Mouse (Mus musculus) embryo, embryonic 10 days (tissue): ENCODE data around the gene Cort.
"Not testable (repeated sequence)": the region's sequence is repeated elsewhere in the genome, so short reads cannot be mapped to it uniquely, and the experiment has no call there.

ENCODE experiments used
- DNase-seq: peaks from one replicate; pipeline ENCODE4 v3.0.0-alpha.2; 2015; ENCODE audit warnings: low spot score

The Cort gene

DNA sequence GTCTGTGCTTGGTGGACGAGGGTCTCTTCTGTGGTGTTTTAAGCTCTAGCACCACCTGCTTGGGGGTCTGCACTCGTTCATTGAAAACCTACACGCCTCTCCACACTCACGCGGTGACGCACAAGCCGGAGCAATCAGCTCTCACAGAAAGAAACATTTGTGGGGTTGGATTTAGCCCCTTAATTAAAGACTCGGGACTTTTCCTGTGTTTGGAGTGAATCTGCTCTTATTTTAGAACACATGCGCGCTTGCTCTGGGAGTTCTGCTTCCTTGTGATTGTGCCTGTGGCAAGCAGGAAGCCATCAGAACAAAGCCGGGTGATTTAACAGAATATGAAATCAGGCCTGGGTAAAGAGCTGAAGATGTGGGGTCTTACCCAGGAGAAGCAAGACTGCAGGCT, at the start of gene Cort:
TSS of gene Cort (minus strand) at position 101 of the 400 bp plus-strand sequence.
- no peak for DNase-seq

DNA sequence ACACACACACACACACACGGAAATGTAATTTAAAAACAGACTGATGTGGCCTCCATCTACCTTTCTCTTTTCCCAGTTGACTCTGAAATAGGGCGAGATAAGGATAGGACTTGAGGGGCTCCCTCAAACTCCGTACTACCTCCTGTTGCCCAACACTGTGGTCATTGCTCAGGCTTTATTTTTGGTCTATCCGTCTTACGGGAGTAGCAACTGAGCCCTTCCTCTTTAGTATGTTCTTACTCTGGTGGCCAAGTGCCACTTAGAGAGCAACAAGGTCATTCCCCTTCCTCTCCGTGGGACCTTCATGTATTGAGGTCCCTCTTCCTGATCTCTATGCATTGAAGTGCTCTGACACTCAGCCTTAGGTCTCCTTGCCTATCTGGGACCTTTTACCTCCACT, 47.1 kb upstream of the Cort start:
- DNase-seq: no peak

DNA sequence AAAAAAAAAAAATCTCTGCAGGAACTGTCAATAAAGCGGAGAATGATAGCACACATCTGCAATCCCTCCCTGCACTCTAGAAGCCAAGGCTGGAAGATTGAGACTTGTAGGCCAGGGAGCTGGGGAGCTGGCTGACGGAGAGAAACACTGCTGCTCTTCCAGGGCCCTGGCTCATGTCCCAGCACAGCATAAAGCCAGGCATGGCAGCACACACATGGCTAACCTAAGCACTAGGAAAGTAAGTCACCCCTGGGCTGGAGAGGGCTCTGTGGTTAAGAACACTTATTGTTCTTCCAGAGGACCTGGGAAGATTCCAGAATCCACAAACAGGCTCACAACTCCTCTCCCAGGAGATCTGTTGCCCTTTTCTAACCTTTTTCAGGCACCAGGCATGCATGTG, 46.1 kb upstream of the Cort start:
- DNase-seq: no peak

DNA sequence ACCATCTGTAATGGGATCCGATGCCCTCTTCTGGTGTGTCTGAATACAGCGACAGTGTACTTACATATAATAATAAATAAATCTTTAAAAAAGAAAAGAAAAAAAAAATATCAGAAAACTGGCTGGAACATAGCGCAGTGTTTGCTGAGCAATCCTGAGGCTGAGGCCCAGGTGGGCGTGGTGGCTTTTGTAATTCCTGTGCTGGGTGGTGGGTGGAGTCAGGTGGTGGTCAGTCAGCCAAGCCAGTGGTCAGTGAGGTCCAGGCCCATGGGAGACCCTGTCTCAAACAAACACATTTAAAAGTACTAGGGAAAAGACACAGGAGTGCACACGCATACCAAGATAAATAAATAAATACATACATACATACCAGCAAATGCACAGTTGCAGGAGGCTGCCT, 45.5 kb upstream of the Cort start:
- DNase-seq: no peak

DNA sequence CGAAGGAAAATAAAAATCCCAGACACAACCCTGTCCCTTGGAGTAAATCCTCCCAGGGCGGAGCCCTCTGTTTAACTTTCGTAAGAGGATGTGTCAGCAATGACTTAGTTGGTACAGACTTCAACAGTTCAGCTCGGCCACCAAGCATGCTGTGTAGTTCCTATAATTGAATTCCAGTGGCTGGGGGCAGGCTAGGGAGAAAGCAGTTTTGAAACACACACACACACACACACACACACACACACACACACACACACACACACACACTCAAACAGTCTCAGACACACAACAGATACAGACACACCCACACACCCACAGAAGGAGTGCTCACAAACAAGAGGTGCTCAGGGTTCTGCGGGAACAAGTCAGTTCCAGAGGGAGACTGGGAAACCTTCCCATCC, 45.0 kb upstream of the Cort start:
- no peak for DNase-seq

DNA sequence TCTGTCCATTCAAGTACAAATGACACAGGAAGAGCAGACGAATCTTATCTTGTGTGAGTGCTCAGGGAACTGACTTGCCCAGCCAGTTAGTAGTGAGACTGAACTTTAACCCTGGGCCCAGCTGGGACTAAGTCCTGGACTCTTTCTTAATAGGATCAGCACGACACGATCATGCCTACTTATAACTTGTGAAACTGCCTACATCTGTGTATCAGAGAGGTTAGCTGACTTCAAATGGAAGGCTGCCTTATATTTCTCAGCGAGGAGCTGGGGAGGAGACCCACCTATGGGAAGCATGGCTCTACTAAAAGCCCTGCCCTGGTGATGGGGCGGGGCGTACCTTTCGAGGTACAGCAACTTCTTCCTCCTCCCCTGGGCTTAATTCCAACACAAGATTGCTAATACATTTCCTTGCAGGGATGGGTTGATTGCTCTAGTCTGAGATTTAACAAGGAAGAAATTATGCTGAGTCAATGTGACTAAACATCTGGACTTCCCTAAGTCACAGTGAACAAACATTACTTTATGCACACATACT, 43.9 kb upstream of the Cort start:
- DNase-seq: no peak

DNA sequence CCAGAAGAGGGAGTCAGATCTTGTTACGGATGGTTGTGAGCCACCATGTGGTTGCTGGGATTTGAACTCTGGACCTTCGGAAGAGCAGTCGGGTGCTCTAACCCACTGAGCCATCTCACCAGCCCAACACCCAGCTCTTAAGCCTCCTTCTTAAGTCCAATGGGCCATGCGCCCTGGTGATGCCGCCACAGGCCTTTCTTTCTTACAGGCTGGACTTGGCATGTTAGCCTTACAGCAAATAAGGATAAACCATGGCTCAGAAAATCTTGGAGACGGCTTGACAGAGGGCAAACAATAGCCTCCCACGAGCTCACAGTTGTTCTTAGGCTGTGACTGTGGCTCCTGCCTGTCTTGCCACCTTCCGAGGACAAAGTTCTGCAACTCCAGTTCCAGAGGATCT, 43.4 kb upstream of the Cort start:
- DNase-seq: not testable (repeated sequence)

DNA sequence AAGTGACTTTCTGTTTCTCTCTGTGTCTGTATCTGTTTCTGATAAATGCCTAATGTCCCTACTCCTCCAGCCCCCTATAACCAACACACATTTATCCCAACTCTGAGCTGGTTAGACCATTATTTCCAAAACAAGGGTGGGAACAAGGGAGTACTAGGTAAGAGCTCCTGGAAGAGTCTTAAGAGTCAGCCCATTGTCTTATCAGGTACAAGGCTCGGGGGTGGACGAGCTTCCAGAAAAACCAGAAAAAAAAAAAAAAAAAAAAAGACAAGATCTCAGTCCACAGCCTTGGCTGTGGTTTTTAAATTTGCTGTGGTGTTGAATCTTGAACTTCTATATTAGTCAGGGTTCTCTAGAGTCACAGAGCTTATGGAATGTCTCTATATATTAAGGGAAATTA, 41.5 kb upstream of the Cort start:
- DNase-seq: no peak

DNA sequence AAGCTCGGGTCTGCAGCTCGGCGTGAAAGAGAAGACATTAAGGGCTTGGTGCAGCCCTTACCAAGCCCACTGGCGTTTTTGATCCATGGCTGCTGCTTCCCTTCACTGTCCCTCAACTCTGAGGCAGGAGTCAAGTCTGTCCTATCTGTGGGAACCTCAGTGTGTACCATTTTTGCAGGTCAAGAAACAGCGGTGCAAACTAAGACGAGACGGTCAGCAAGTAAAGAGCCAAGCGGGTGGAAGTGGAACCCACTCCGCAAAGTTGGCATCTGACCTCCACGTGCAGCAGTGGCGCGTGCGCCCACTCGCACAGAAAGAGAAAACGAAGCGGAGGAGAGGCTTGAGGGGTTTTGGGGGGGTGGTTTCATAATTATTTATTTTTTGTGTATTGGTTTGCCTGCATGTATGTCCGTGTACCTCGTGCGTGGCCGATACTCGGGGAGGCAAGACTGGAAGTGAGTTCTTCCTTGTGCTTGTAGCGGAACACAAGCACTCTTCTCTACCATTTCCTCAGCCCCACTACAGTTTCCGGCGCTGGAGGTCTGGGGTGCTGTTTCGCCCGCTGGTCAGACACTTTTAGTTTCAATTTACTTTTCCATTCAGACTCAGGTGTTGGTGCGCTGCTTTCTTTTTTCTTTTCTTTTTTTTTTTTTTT, 40.5 kb upstream of the Cort start:
- DNase-seq: peak; percentile 53

DNA sequence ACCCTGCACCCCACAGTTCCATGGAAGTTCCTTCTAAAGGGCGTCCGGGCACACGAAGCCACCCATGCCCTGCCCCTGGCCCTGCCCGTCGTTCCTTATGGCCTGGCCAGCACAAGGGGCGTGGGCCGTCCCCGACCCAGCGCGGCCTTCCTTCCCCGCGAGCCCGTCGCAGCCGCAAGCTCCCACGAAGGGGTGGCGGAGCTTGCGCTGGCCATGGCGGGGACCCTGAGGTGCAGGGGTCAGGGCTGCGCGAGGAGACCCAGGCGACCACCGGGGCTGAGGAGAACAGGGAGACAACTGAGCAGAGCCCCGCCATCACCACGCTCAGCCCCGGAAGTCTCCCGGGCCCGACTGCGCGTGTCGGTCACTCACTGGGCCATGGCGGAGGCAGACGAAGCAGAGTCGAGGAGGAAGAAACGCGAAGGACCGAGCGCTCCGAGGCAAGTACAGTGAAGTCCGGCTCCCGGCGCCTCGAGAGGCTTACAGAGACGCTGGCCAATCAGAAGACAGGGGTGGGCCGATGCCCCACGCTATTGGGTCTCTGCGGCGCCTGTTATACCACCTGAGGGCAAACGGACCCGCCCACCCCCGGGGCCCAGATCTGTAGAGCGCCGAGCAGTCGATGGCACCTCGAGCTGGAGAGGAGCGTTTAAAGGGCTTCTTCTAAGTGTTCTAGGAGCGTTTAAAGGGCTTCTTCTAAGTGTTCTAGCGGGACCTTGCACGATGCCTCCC, 39.8 kb upstream of the Cort start, which contains the start of gene Pgd:
TSS of gene Pgd (minus strand) at position 557 of the 732 bp plus-strand sequence.
- DNase-seq: peak; percentile 96

DNA sequence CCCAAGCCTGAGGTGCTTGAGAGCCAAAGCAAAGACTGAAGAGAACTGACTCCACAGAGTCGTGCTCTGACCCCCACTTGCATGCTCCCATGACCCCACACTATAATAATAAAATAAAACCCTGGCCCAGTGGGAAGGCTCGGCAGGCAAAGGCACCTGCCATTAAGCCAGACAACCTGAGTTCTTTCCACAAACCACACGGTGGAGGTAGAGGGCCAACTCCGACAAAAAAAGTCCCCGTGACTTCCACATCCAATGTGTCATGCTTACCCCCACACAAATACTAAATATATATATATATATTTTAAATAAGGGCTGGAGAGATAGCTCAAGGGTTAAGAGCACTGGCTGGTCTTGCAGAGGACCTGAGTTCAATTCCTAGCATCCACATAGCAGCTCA, 37.6 kb upstream of the Cort start:
- no peak for DNase-seq

DNA sequence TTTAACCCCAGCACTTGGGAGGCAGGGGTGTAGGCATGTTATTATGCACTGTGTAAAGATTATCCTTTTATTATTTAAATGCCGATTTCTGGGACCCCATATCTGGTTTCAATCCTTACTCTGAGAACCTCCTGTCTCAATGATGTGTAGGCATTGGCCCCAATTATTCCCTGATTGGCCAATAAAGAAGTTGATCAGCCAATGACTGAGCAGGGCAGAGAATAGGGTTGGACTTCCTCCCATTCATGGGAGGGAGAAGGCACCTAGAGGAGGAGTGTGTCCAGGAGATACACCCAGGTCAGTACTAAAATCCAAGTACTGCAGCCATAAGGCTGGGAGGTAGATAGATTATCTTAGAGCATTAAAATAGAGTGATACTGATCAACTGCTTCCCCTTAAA, 36.6 kb upstream of the Cort start:
- no peak for DNase-seq

DNA sequence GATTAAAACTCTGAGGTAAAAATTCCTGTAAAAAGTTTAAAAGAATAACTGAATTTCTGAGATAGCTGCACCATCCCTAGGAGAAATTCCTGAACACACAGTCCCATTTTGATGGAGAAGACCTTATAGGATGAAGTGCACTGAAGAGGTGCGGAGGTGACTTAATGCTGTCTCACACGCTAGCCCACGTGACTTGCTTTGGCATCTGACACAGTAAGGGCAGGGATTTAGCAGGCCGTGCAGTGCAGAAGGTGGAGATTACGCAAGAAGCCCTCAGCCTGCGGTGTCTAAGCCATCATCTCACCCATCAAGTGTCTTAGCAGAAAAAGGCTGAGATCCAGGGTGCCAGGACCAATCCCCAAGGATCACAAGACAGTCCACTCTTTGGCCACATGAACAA, 34.6 kb upstream of the Cort start:
- DNase-seq: no peak

DNA sequence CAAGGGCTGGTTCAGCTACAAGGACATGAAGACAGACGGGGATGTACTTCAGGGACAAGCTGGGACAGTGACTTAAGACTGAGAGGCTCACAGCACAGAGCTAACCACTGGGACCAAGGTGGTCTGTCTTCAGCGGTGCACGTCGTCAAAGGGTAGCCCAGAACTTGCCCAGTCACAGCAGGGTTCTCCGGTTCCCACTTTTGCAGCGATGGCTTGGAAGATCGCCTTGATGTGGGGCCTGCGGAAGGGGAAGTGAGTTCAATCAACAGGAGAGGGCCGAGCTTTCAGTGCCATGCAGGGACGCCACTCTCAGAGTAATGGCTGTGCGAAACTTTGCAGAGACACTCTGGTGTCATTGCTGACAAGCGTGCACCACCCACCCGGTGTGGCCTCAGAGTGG, 33.3 kb upstream of the Cort start:
- DNase-seq: no peak

DNA sequence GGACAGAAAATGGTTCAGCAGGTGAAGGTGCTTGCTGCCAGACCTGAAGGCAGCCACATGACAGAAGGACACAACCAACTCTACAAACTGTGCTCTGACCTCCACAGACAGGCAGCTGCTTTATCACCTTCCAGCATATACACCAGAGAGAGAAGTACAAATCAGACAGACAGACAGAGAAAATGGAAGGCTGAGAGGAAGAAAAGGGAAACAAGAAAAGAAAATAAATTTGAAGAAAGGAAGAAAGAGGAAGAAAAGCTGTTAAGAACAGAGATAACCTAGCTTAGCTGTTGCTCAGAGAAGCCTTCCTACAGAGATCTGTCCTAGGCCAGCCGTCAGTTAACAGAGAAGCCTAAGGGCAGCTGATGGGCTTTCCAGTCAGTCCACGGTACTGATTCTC, 32.6 kb upstream of the Cort start:
- DNase-seq: no peak

DNA sequence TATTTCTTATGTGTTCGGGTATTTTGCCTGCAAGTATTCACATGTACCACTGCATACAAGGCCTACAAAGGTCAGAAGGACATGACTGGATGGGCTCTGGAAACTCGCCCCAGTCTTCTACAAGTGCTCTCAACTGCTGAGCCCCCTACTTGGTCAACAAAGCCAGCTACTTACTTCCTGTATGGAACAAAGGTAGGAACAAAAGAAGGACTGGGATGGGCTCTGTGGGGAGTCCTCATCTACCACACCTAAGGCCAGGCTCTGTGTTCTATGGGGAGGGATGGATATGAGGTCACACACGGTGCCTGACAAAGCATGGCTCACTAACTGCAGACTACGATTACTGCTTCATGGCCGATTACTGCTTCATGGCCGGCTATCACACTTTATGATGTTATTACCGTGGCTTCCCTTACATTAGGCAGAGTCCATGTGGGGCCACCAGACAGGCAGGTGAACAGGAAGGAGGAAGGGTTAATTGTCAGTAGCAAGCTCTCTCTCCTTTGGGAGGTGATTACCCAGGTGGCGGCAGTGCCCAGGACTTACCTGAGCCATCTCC, 30.9 kb upstream of the Cort start:
- no peak for DNase-seq

DNA sequence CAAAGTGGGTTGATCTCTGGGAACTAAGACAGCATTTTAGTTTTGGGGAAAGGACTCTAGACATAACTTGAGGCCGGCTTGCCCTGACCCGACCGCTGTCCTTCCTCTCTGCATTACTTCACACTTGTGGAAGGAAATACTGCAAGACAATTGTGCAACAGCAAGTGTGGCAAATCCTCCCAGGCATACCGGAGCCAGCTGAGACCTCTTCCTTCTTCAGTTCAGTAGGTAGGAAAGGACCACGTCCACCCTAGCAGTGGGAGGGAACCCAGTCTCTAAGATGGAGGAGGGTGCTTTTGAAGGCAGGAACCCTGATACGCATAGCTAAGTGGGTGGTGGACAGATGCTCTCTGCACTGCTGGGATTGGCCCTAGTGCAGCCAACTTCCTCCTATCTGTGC, 29.1 kb upstream of the Cort start:
- no peak for DNase-seq

DNA sequence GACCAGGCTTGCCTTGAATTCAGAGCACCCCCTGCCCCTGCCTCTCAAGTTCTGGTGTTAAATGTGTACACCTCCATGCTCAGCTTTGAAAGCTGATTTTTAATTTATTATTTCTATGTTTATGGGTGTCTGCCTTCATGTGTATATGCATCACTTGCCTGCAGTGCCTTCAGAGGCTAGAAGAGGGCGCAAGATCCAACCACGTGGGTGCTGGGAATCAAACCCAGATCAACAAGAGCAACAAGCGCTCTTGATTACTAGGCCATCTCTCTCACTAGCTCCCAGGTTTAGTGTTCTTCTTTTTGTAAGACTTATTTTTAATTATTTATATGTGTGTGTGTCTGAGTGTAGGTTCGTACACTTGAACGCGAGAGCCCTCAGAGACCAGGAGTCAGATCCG, 28.3 kb upstream of the Cort start:
- DNase-seq: no peak

DNA sequence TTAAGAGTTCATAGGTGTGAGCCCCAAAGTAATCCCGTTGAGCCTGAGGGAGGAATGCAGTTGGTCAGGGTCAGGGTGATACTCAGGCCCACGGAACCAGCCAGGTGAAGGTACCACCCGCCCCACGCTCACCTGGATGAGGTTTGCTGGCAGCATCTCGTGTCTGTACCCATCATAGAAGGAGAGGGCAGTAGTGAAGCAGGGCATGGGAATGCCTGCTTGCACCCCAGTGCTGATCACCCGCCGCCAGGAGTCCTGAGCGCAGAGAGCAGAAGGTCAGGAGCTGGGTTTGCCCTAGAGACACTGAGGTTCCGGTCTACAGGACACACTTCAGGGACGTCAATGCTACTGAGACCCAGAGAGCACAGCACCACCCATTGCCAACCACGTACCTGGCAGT, 24.2 kb upstream of the Cort start:
- no peak for DNase-seq

DNA sequence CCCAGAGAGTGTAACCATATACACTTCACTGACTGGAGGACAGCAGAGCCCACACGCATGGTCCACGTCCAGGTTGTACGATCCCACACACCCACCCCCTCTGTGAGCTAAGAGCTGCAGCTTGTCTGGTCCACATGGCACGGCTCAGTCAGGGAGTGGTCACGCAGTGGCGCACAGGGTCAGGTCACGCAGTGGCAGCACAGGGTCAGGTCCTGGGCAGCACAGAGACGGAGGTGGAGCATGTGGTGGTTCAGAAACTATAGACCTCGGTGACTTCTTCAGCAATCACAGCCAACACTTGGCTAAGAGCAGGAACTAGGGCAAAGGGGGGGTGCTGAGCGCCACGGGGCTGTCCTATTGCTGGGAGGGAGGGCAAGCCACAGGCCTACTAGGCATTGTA, 23.7 kb upstream of the Cort start:
- DNase-seq: no peak

DNA sequence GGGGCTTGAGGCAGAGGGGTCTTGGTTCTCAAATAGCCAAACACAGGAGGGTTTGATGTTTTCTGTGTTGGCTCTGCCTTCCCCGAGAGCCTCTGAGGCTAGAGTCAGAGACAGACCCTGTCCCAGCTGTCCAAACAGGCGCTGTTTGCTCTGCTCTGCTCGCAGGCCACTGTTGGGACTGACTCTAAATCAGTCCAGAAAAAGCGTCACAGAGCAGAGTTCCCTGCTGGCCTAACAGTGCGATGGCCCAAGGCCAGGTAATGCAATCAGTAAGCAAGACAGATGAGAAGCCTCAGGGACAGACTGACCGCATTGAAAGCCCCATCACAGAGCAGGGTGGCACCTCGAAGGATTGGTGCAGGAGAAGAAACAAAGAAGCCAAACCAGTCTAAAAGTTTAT, 23.0 kb upstream of the Cort start:
- peak; percentile 46 for DNase-seq

DNA sequence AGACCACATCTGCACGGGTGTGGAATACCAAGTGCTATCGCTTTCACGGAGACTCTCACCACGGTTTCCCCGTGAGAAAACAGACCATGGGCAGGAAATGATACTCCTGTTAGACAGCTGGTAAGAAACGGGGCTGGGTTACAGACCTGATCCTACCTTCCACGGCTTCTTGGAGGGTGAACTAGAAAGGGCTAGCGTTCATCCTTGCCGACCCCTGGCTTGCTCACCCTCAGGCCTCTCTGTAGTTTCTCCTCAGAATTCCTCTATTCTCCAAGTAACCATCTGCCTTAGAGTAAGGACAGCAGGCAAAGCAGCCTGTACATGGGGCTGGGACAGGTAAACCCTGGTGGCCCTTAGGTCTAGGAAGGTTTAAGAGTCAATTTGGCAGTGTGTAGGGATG, 22.6 kb upstream of the Cort start:
- no peak for DNase-seq

DNA sequence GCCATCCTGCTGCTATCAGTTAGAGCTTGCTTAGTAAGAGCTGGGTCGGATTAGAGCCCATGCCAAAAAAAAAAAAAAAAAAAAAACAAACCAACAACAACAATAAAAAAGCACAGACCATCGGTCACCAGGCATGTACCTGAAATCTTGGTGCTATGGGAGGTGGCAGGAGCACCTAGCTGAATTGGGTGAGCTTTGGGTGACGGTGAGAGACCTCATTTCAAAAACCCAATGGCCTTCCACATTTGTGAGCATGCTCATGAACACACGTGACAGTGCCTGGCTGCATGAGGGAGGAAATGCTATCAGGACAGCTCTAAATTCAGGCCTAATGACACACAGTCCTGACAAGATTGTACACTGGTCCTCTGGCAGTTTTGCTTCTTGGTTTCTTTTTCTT, 21.5 kb upstream of the Cort start:
- no peak for DNase-seq
